Mouse (Mus musculus) liver, adult 2 months (tissue): ENCODE measurements around the gene Dync2h1.

Source experiments
- CTCF ChIP-seq: fragments of 200-500 bp; IDR thresholded peaks from 2 replicates; pipeline ENCODE4 v1.5.1; 2011; ENCODE audit warnings: low read depth, low read length, control low read depth
- POLR2A ChIP-seq: fragments of 200-500 bp; IDR thresholded peaks from 2 replicates; pipeline ENCODE4 v1.6.1; 2011; ENCODE audit warnings: low read length, control low read depth; ENCODE audit not compliant: insufficient read depth; ENCODE audit errors: extremely low read depth

DNA sequence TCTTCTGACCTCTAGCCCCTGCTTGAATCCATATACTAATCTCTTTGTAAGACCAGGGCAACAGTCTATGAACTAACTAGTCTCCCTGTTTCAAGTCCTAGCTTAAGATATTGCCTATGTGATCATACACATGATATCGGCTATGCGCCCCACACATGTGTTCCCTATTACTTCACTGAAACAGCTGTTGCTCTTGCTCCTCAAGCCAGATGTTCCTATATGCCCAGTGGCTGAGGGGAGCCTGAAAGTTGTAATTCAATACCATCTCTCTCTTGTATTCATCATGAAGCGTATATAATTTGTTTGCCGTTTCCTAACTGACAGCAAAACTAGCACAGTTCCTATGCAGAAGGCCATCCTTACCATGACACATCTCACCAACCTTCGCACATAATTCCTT lies 23.6 kb downstream of the Dync2h1 start:
- TF ChIP-seq CTCF (no peak), POLR2A (no peak)
